Mouse (Mus musculus) neural tube, embryonic 14.5 days (tissue): ENCODE measurements around the gene Mtcl1. TPM values are rescaled to one million over a fixed set of nuclear protein-coding genes. Genes with fewer than 3 reads are reported as not detected.

Experiments
- ATAC-seq: fragments of 200-750 bp; cut with Nextera tagmentation; 2 replicates; pipeline ENCODE4 v1.8.0; 2017; ENCODE audit warnings: low read depth, mild to moderate bottlenecking, moderate TSS enrichment, moderate library complexity
- H3K27ac ChIP-seq: fragments of 300-500 bp; sonication (generic); 2 replicates; pipeline ENCODE4 v1.5.1; 2014; ENCODE audit warnings: low read depth, mild to moderate bottlenecking, control low read depth, low read length, moderate library complexity, mixed read lengths
- H3K27me3 ChIP-seq: fragments of 300-500 bp; sonication (generic); 2 replicates; pipeline ENCODE4 v1.6.1; 2014; ENCODE audit warnings: low read length; ENCODE audit not compliant: control insufficient read depth, insufficient read depth
- H3K36me3 ChIP-seq: fragments of 300-500 bp; sonication (generic); 2 replicates; pipeline ENCODE4 v1.6.1; 2014; ENCODE audit warnings: low read length, mixed read lengths; ENCODE audit not compliant: control insufficient read depth, insufficient read depth
- H3K4me1 ChIP-seq: fragments of 300-500 bp; sonication (generic); 2 replicates; pipeline ENCODE4 v1.6.1; 2014; ENCODE audit warnings: low read length; ENCODE audit not compliant: control insufficient read depth, insufficient read depth
- H3K4me2 ChIP-seq: fragments of 300-500 bp; sonication (generic); 2 replicates; pipeline ENCODE4 v1.6.1; 2014; ENCODE audit warnings: mild to moderate bottlenecking, low read depth, low read length, control low read depth
- H3K4me3 ChIP-seq: fragments of 300-500 bp; sonication (generic); 2 replicates; pipeline ENCODE4 v1.5.1; 2014; ENCODE audit warnings: low read depth, low read length, control low read depth, mixed read lengths
- H3K9ac ChIP-seq: fragments of 300-500 bp; sonication (generic); replicated peaks from 2 replicates; pipeline ENCODE4 v1.6.1; 2014; ENCODE audit warnings: low read depth, mild to moderate bottlenecking, control low read depth, low read length, mixed read lengths
- H3K9me3 ChIP-seq: fragments of 300-500 bp; sonication (generic); 2 replicates; pipeline ENCODE4 v1.6.1; 2016; ENCODE audit warnings: low read length; ENCODE audit not compliant: control insufficient read depth
- WGBS: fragments of 180-500 bp; shearing (Covaris S2); extraction: QIAGEN DNeasy Blood & Tissue Kit; methylation state at CpG from one replicate; pipeline ENCODE4 v1.1.7; 2014; 5-methylcytosine and 5-hydroxymethylcytosine counted together
- polyA plus RNA-seq: library from polyadenylated mRNA; unstranded; fragments of >200 nt; fragmentation: Nextera tagmentation; extraction: Ambion mirVana; gene quantifications from 2 replicates; pipeline ENCODE4 v1.2.1, GENCODE M21; 2014

Mtcl1 gene
- polyA plus RNA-seq, 1 experiment from 2014 or later: 33.4 TPM

- ATAC-seq: no peak
- 94% methylated on average over 4 of the region's 4 CpGs for WGBS
Measured at GRCm38 (mm10) chr17:66293581-66293980, 156.0 kb downstream of the Mtcl1 start.

GRCm38 (mm10) chr17:66289894-66290293, 159.7 kb downstream of the Mtcl1 start:
- ATAC-seq: no peak
- no peaks in the 10 kb centered on the region for H3K36me3 ChIP-seq
- WGBS: 90% methylated on average over 4 of the region's 4 CpGs
- no peaks in the 10 kb centered on the region for H3K27me3 ChIP-seq
- no peaks in the 10 kb centered on the region; the same call in 1 of the 2 replicates for H3K9me3 ChIP-seq
- no peak overlapping the region for H3K4me3 ChIP-seq
- H3K27ac ChIP-seq: no peak overlapping the region
- no peak overlapping the region for H3K4me2 ChIP-seq
- H3K4me1 ChIP-seq: no peaks in the 10 kb centered on the region
- no peak overlapping the region for H3K9ac ChIP-seq

More at GRCm38 (mm10) chr17:66293581-66293980, 156.0 kb downstream of the Mtcl1 start:
- no peaks in the 10 kb centered on the region for H3K27me3 ChIP-seq
- no peak overlapping the region for H3K27ac ChIP-seq
- no peaks in the 10 kb centered on the region for H3K4me1 ChIP-seq
- H3K4me2 ChIP-seq: no peak overlapping the region
- H3K36me3 ChIP-seq: no peaks in the 10 kb centered on the region
- no peak overlapping the region for H3K4me3 ChIP-seq
- no peaks in the 10 kb centered on the region; the same call in 1 of the 2 replicates for H3K9me3 ChIP-seq
- H3K9ac ChIP-seq: no peak overlapping the region

Other genes with a start within 250 kb of the Mtcl1 start
- 87.2 and 100 TPM in 2 replicates for gene Rab12, start 70.0 kb upstream of the Mtcl1 start, polyA plus RNA-seq
- not detected in 2 replicates for gene Themis3, start 144.9 kb upstream of the Mtcl1 start, polyA plus RNA-seq